Mouse (Mus musculus) stomach, postnatal 0 days (tissue): ENCODE results near the gene Ankrd33b. TPM values are rescaled to one million over a fixed set of nuclear protein-coding genes. Genes with fewer than 3 reads are reported as not detected.

Experiments
- ATAC-seq: fragments of 200-750 bp; cut with Nextera tagmentation; 2 replicates; pipeline ENCODE4 v1.8.0; 2017; ENCODE audit not compliant: low FRiP score, low TSS enrichment
- DNase-seq: peaks from one replicate; pipeline ENCODE4 v3.0.0-alpha.2; 2016; ENCODE audit warnings: low spot score
- H3K27ac ChIP-seq: fragments of 300-500 bp; sonication (generic); replicated peaks from 2 replicates; pipeline ENCODE4 v1.5.1; 2014; ENCODE audit warnings: mild to moderate bottlenecking, control low read depth
- H3K27me3 ChIP-seq: fragments of 300-500 bp; sonication (generic); 2 replicates; pipeline ENCODE4 v1.6.1; 2014; ENCODE audit warnings: low read length; ENCODE audit not compliant: control insufficient read depth, insufficient read depth
- H3K36me3 ChIP-seq: fragments of 300-500 bp; sonication (generic); 2 replicates; pipeline ENCODE4 v1.6.1; 2014; ENCODE audit warnings: low read length, mixed read lengths; ENCODE audit not compliant: control insufficient read depth, insufficient read depth
- H3K4me1 ChIP-seq: fragments of 300-500 bp; sonication (generic); replicated peaks from 2 replicates; pipeline ENCODE4 v1.6.1; 2014; ENCODE audit warnings: antibody characterized with exemption; ENCODE audit not compliant: control insufficient read depth, insufficient read depth
- H3K4me2 ChIP-seq: fragments of 300-500 bp; sonication (generic); replicated peaks from 2 replicates; pipeline ENCODE4 v1.6.1; 2014; ENCODE audit warnings: low read depth, mild to moderate bottlenecking, control low read depth, moderate library complexity
- H3K4me3 ChIP-seq: fragments of 300-500 bp; sonication (generic); 2 replicates; pipeline ENCODE4 v1.5.1; 2014; ENCODE audit warnings: low read depth, low read length, control low read depth
- H3K9ac ChIP-seq: fragments of 300-500 bp; sonication (generic); 2 replicates; pipeline ENCODE4 v1.6.1; 2014; ENCODE audit warnings: mild to moderate bottlenecking, low read length, control low read depth, mixed read lengths
- H3K9me3 ChIP-seq: fragments of 300-500 bp; sonication (generic); 2 replicates; pipeline ENCODE4 v1.6.1; 2016; ENCODE audit warnings: low read length; ENCODE audit not compliant: control insufficient read depth
- CTCF ChIP-seq: IDR thresholded peaks from 2 replicates; pipeline ENCODE4 v1.5.1; 2016; ENCODE audit warnings: antibody characterized with exemption, low read depth, mild to moderate bottlenecking, moderate library complexity
- EP300 ChIP-seq: optimal IDR thresholded peaks from 2 replicates; pipeline ENCODE3; 2016; ENCODE audit warnings: antibody characterized with exemption
- WGBS: fragments of 180-500 bp; shearing (Covaris S2); extraction: QIAGEN DNeasy Blood & Tissue Kit; methylation state at CpG from one replicate; pipeline ENCODE4 v1.1.7; 2014; 5-methylcytosine and 5-hydroxymethylcytosine counted together
- polyA plus RNA-seq: library from polyadenylated mRNA; unstranded; fragments of >200 nt; fragmentation: Nextera tagmentation; extraction: Ambion mirVana; gene quantifications from 2 replicates; pipeline ENCODE4 v1.2.1, GENCODE M21; 2015

The Ankrd33b gene
- polyA plus RNA-seq, 1 experiment from 2014 or later, result 0.41 TPM

DNA sequence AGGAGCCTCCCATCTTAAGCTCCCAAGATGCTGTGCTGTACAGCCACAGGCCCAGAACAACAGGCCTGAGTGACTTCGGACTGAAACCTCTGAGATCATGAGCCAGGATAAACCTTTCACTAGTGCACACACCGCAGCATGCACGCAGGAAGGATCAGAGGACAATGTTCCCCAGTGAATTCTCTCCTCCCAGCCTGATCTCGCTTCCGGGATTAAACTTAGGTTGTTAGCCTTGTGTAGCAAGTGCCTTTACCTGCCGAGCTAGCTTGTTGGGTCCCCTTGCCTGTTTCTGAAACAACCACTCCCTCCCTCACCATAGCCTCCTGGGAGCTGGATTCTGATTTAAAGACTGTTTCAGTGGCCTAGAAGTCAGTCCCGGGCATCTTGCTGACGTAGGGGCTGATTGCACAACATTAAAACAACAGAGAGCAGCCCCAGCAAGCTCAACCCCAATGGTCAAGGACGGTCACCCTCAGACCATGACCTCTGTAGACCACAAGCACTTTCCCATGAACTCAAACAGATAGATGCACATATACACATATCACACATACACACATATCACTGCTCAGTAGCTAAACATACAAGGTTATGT is 6.2 kb downstream of the Ankrd33b start:
- TF ChIP-seq CTCF (no peak), EP300 (no peak)
- Histone ChIP-seq H3K4me3 (no peak overlapping the region), H3K4me2 (no peak overlapping the region), H3K27me3 (no peaks in the 10 kb centered on the region), H3K9me3 (no peaks in the 10 kb centered on the region), H3K27ac (no peak overlapping the region), H3K9ac (no peak overlapping the region), H3K36me3 (no peaks in the 10 kb centered on the region), H3K4me1 (no peaks in the 10 kb centered on the region)
- ATAC-seq (no peak), DNase-seq (no peak)
- 80% methylated on average over 9 of the region's 9 CpGs for WGBS

DNA sequence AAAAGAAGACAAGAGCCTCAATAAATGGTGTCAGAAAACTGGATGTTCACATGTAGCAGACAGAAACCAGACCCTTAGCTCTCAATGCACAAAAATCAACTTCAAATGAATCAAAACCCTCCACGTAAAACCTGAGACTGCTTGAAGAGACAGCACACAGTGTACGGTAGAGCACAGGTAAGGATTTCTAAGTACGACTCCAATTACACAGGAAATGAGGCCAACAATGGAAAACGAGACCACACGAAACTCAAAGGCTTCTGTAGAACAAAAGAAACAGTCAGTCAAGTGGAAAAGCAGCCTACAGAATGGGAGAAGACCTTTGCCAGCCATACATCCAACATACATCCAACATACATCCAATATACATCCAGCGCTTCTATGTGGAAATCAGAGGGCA is 6.9 kb downstream of the Ankrd33b start:
- Histone ChIP-seq H3K4me1 (no peaks in the 10 kb centered on the region), H3K36me3 (no peaks in the 10 kb centered on the region), H3K4me2 (no peak overlapping the region), H3K4me3 (no peak overlapping the region), H3K27me3 (no peaks in the 10 kb centered on the region), H3K27ac (no peak overlapping the region), H3K9ac (no peak overlapping the region), H3K9me3 (no peaks in the 10 kb centered on the region)
- no peak for TF ChIP-seq EP300
- no peak for TF ChIP-seq CTCF
- WGBS, result 79% methylated on average over 6 of the region's 6 CpGs
- DNase-seq (no peak), ATAC-seq (no peak)

DNA sequence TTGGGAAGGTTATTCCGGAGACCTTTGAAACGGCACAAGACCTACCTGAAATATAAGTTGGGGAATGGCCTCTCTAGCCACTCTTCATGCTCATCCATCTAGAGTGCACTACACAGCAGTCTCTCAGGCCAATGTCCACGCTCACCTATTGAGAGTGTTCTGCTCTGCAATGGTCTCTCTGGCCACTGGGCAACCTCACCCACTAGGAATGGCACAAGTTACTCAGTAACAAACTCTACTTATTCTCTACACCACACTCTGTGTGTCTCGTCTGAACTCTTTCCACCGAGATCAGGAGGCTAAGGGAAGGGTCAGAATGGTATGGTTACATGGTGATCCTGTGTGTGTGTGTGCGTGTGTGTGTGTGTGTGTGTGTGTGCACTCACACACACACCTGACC is 7.7 kb downstream of the Ankrd33b start:
- 84% methylated on average over 6 of the region's 6 CpGs for WGBS
- no peaks in the 10 kb centered on the region for H3K9me3 ChIP-seq
- H3K4me3 ChIP-seq, result no peak overlapping the region
- no peak for DNase-seq
- no peak for ATAC-seq
- H3K9ac ChIP-seq, result no peak overlapping the region
- no peak overlapping the region for H3K27ac ChIP-seq
- H3K36me3 ChIP-seq, result no peaks in the 10 kb centered on the region
- H3K4me2 ChIP-seq, result no peak overlapping the region
- no peaks in the 10 kb centered on the region for H3K27me3 ChIP-seq
- no peaks in the 10 kb centered on the region for H3K4me1 ChIP-seq
- no peak for TF ChIP-seq EP300
- TF ChIP-seq CTCF, result no peak

DNA sequence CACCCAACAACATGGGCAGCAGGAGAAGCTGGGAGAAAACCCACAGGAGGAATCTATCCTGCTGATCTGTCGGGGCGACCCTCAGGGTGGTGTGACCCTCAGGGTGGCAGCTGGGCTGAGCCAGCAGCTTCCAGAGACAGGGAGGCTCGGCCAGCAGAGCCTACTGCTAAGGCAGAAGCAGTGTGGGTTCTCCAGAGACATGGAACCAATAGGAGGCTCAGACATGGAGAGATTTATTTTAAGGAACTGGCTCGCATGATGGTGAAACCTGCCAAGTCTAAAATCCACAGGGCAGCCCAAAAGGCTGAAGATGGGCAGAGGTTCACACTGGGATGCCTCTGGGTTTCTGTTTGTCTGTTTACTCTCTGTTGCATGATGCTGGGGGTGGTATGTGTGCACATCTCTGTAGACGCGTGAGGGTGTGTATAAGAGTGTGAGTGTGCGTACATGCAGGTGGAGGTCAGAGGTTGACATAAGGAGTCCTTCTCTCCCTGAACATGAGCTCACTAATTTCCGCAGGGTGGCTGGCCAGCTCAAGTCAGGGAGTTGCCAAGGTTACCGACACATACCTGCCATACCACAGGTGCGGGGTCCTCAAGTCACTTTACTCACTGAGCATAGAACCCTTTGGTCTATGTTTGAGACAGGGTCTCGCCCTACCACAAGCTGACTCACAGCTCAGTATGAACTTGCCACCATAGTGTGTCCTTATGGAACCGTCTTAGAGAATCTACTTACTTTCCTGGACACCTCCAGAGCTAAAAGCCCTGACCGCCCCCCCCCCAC is 14.8 kb downstream of the Ankrd33b start:
- Histone ChIP-seq H3K4me3 (no peak overlapping the region), H3K9ac (no peak overlapping the region), H3K4me2 (no peak overlapping the region), H3K9me3 (no peaks in the 10 kb centered on the region), H3K27ac (no peak overlapping the region), H3K4me1 (no peaks in the 10 kb centered on the region), H3K36me3 (no peaks in the 10 kb centered on the region), H3K27me3 (no peaks in the 10 kb centered on the region)
- 74% methylated on average over 13 of the region's 13 CpGs for WGBS
- ATAC-seq, result no peak
- TF ChIP-seq EP300, result no peak
- TF ChIP-seq CTCF, result no peak
- no peak for DNase-seq

DNA sequence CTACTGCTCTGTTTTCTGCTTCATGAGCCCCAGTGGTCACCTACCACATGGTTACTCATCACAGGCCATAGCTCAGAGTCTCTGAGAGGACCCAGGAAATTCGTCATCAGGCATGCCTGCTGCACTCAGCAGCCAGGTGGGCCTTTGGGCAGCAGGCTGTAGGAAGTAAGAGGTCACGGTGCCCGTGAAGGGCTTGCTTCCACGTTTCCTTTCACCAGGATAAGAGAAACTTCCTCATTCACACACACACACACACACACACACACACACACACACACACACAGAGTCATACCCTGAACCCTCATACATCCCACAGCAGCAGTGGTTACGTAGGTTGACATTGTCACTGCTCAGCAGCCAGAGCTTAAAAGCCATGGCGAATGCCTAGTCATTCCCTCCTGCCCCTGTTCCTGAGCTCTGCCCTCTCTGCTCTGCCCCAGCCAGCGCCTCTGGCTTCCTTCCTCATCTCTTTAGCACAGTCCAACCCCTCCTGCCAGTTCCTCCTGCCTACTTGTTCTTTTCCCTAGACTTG is 17.6 kb downstream of the Ankrd33b start:
- DNase-seq (no peak), ATAC-seq (no peak)
- Histone ChIP-seq H3K4me1 (no peaks in the 10 kb centered on the region), H3K36me3 (no peaks in the 10 kb centered on the region), H3K9ac (no peak overlapping the region), H3K27ac (no peak overlapping the region), H3K4me2 (no peak overlapping the region), H3K4me3 (no peak overlapping the region), H3K27me3 (no peaks in the 10 kb centered on the region), H3K9me3 (no peaks in the 10 kb centered on the region)
- TF ChIP-seq EP300, result no peak
- TF ChIP-seq CTCF, result no peak
- whole genome bisulfite sequencing, result 69% methylated on average over 7 of the region's 7 CpGs

DNA sequence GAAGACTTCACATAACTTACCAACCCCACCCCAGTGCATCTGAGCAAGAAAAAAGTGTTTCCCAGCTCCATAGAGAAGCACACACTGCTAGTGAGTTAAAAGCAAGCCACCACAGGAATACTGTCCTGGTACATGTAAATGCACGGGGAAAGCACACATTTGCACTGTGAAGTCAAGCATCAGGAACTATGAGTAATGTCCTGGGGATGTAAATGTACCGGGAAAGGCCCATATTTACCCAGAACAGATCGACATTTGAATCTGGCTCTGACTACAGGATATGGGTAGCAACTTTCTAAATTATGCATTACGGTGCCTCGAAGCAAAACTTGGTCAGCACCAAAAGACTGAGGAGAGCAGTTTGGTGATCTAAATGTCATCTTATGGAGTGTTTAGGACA is 18.5 kb downstream of the Ankrd33b start:
- no peaks in the 10 kb centered on the region for H3K4me1 ChIP-seq
- no peak overlapping the region for H3K4me2 ChIP-seq
- no peak overlapping the region for H3K27ac ChIP-seq
- no peak for DNase-seq
- ATAC-seq, result no peak
- H3K36me3 ChIP-seq, result no peaks in the 10 kb centered on the region
- no peaks in the 10 kb centered on the region for H3K27me3 ChIP-seq
- TF ChIP-seq EP300 (no peak), CTCF (no peak)
- no peak overlapping the region for H3K4me3 ChIP-seq
- H3K9ac ChIP-seq, result no peak overlapping the region
- no peaks in the 10 kb centered on the region for H3K9me3 ChIP-seq
- 70% methylated on average over 5 of the region's 5 CpGs for WGBS
